Mouse (Mus musculus): Measurements from ENCODE around the gene Msx3. TPM values are rescaled to one million over a fixed set of nuclear protein-coding genes. Genes with fewer than 3 reads are reported as not detected.

Gene Msx3
- total RNA-seq (2022) = not detected

DNA sequence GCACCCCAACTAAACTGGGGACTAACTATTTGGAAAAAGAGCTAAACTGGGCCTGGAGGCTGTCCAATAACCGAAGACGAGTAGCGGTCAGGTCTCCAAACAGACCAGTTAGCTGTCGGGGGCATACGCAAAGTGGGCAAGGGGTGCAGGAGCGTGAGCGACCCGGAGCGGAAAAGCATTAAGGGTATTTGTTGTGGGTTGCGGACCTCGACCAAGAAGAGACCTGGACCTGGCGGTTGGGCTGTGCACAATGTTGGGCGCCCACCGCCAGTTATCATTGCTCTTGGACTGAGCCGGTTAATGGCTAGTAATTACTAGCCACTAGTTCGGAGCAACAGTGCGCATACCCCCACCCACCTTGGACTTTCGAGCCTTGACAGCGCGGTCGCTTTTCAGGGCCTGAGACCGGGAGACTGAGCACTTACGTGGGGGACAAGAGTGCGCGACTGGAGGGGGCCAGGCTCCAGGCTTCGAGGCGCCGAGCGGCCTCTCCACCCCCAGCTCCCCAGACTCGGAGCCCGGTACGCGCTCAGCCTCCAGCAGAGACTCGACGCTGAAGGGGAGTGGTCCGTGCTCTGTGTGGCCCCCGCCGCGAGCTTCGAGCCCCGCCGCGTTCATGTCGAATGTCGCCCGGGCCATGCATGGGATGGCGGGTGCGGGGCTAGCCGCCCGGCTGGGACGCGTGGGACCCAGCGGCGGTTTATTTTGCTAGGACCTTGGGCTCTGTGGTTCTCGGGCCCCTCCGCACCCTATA, at the start of gene Msx3:
Gene Msx3 (minus strand): TSS at position 729 of the 754 bp plus-strand sequence.
- DNase-seq = no peak

DNA sequence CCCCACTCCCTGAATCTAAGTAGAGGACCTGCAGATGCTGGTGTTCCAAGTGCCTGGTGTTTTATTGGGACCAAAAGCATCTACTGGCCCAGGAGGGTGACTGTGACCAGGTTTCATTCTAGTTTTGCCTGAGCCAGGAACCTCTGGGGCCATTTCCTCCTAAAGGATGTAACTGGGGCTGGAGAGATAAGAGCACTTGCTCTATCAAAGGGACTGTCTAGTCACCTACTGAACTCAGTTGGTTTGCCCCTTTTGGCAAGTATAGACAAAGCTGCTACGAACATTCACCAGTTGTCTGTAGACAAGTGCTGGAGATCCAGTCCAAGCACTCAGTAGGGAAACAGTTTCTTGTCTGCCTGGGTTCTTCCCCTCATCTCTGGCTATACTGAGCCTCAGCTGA, 49.6 kb upstream of the Msx3 start:
- no peak for DNase-seq

- no peak for DNase-seq
These were observed 47.2 kb upstream of the Msx3 start for GRCm38 (mm10) chr7:140096055-140096454.

- no peak for DNase-seq
These were observed 46.7 kb upstream of the Msx3 start for GRCm38 (mm10) chr7:140095556-140095955.

- DNase-seq = no peak
These were observed 46.1 kb upstream of the Msx3 start for GRCm38 (mm10) chr7:140094954-140095353.

GRCm38 (mm10) chr7:140092924-140093528, 44.1 kb upstream of the Msx3 start, which contains the start of gene Prap1:
Prap1 (plus strand) TSS chr7:140093395.
- no peak for DNase-seq

DNA sequence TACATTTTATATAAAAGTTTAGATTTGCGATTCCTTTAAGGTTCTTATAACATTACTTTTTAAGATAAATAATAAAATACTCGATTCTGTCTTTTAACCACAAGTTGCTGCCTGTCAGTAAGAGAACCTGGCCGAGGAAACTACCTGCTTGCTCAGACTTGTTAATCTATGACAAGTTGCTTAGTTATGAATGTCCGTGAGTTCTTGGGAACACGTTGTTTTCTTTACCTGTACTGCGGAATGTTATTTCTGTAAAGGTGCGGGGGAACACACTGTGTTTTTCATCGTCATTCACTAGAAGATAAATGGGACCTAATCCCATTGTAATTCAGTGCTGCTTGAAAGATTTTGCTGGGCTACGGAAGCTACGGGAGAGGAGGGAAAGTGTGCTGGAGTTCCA, 41.7 kb upstream of the Msx3 start:
- no peak for DNase-seq

GRCm38 (mm10) chr7:140082242-140082678, 33.4 kb upstream of the Msx3 start, which contains the start of gene Caly:
Caly (minus strand) TSS chr7:140082548.
- no peak for DNase-seq

DNA sequence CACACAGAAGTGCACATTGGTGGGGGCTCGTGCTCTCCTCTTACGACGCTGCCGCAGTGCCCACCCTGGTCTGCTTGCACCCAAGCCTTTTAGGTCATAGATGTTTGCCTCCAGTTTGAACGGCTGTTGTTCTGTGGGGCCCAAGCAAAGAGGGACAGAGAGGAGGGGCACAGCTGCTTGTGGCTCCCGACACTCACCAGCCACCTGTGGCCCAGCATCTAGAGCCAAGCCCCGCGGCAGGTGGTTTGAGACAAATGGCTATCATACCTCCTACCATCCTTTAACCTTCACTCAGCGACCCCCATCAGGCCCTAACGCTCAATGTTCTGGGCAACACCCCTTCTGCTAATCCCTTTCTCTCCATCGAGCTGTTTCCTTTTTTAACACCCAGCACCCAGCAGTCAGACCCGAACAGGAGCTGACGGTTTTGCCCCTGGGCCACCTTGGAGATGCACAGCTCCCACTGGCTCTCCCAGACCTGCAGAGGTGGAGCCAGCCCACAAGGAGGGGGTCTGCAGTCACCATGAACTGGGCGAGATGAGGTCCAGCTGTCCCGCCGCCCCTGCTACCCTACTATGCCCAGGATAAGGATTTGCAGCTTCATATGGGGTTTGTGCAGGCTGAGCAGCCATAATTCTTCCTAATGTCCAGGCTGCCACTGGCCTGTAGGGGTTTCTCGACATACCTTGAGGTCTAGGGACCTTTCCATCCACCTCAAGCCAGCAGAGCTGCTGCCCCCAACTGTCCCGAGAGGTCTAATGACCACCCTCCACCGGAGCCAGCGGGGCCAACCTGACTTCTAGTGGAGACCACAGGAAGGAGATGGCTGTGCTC, 32.7 kb upstream of the Msx3 start:
- no peak for DNase-seq

DNA sequence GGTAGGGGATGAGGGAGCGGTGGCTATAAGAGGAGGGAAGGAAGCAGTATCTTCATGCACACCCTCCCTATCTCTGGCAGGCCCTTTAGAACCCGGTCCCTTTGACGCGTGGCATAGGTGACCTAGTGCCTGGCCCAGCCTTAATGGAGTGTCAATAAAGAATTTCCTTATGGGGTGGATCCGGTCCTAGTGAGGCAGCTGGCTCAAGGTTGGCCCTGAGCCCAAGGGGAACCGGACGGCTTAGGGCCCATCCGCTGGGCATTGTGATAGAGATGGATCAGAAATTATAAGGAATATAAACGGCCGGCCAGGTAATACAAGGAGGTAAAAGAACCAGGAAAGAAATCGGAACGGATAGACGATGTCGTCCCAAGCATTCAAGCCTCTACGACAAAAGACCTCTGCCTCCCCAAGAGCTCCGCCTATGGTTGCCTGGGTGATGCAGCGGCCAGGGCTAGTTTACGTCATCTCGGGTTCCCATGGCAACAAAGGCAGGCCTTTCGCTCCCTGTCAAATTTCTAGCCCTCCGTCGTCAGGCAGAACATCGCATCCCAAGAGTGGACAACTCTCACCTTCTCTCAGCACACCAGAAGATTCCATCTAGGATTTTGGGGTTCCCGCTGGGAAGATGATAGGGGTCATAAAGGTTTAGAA, 31.7 kb upstream of the Msx3 start:
- peak; percentile 85 for DNase-seq

DNA sequence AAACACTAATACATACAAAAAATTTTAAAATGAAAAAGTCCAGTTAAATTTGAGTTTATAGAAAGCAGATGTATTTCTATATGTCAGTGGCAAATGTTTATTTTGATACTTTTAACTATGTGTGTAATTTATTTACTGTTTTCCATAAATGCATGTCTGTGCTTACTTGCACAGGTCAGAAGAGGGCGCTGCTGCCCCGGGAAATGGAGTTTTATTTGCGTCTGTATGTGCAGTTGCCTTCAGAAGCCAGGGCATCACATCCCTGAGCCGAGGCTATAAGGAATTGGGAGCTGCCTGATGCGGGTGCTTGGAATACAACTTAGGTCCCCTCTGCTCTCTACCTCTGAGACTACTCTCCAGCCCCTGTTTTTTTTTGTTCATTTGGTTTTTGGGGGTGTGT, 29.8 kb upstream of the Msx3 start:
- DNase-seq = peak; percentile 50

GRCm38 (mm10) chr7:140077698-140078097, 28.8 kb upstream of the Msx3 start:
- no peak for DNase-seq

GRCm38 (mm10) chr7:140070042-140070711, 21.3 kb upstream of the Msx3 start:
- DNase-seq = no peak

- DNase-seq = no peak
These were observed 18.5 kb upstream of the Msx3 start for GRCm38 (mm10) chr7:140067397-140067796.

- DNase-seq = peak; percentile 27
These were observed 14.2 kb upstream of the Msx3 start for GRCm38 (mm10) chr7:140063092-140063491.

DNA sequence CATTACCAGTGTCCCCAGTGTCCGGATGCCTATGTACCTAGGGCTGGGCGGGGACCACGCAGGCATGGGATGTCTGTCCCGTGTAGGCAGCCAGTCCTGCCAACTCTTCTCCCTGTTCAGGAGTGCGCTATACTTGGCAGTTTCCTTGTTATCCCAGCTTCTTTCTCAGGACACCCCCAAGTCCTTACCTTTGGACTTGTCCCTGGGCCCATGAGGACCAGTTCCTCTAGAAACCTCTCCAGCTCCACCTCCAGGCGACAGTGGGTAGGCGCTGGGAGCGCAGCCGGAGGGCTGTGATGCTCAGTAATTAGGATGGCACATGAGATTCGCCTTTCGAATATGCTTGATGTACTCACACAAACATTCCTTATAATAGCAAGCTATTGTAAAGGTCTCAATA, 13.4 kb upstream of the Msx3 start:
- no peak for DNase-seq

GRCm38 (mm10) chr7:140061832-140062130, 12.9 kb upstream of the Msx3 start:
- DNase-seq = no peak

- DNase-seq = no peak
These were observed 12.3 kb upstream of the Msx3 start for GRCm38 (mm10) chr7:140060936-140061831.

- no peak for DNase-seq
These were observed 10.7 kb upstream of the Msx3 start for GRCm38 (mm10) chr7:140059601-140060000.

- no peak for DNase-seq
These were observed 9.6 kb upstream of the Msx3 start for GRCm38 (mm10) chr7:140058528-140058927.
